Comparison of ENCODE assay signal across 11 mouse cellular contexts in genomic region chr15:25909783-25910494, GRCm38 (mm10).
A peak's percentile ranks its signal among the peaks of the same experiment; 100 is the strongest.
DNase-seq lines count a peak whose midpoint lies in the region; ATAC-seq and TF ChIP-seq lines count a peak whose summit lies in the region.
"Had no signal": no experiment of that assay in that cellular context is flagged by ENCODE, and none has a peak within 500 bp of the region (broad histone marks: within the 10 kb centered on the region; RNA-seq: fewer than 3 reads in every experiment).

No protein-coding gene starts in this region.

- TF ChIP-seq CTCF in hindbrain, postnatal 0 days (IDR thresholded peaks at IDR 0.05; ENCODE audit: low read depth): no peak
- TF ChIP-seq CTCF in bone marrow, adult 2 months (IDR thresholded peaks at IDR 0.05; ENCODE audit: control insufficient read depth, insufficient read depth, low read length): no peak

- ATAC-seq in hindbrain, postnatal 0 days: peak; percentile 84
- no peak for ATAC-seq in hindbrain, embryonic 11.5 days (ENCODE audit: low FRiP score)
- peak; percentile 68 for ATAC-seq in inflammation-experienced regulatory T-cells, adult 6 months

- H3K4me1 ChIP-seq in hindbrain, postnatal 0 days (ENCODE audit: insufficient read depth, low read length): no peaks in the 10 kb centered on the region
- H3K4me1 ChIP-seq in hindbrain, embryonic 11.5 days (replicated peaks; ENCODE audit: control insufficient read depth, insufficient read depth, low read length): no peaks in the 10 kb centered on the region
- peaks cover 8% of the 10 kb centered on the region for H3K4me1 ChIP-seq in bone marrow, adult 2 months (ENCODE audit: control insufficient read depth, insufficient read depth, low read length)

- intact Hi-C loops in left cerebral cortex, postnatal 14 days (cut with DNase I): loop anchor here (5.0 kb wide), 1 partner anchor 68 kb away; the partner anchor contains the start of gene Retreg1
- intact Hi-C loops in left cerebral cortex, postnatal 10 days (cut with DNase I): no loop called here

- no peaks in the 10 kb centered on the region for H3K27me3 ChIP-seq in hindbrain, postnatal 0 days (ENCODE audit: insufficient read depth, low read length)
- no peaks in the 10 kb centered on the region for H3K27me3 ChIP-seq in hindbrain, embryonic 11.5 days (ENCODE audit: control insufficient read depth, insufficient read depth, low read length)

- no peak overlapping the region for H3K4me2 ChIP-seq in hindbrain, postnatal 0 days (ENCODE audit: low read depth, low read length)
- no peak overlapping the region for H3K4me2 ChIP-seq in hindbrain, embryonic 11.5 days (replicated peaks; ENCODE audit: low read depth, low read length)

- WGBS in hindbrain, postnatal 0 days: 56% methylated on average over 11 of the region's 11 CpGs
- WGBS in hindbrain, embryonic 11.5 days: 86% methylated on average over 11 of the region's 11 CpGs
- 9% methylated on average over 11 of the region's 11 CpGs for WGBS in bone marrow, adult 2 months

- H3K36me3 ChIP-seq in hindbrain, postnatal 0 days (ENCODE audit: insufficient read depth, low read length): no peaks in the 10 kb centered on the region
- no peaks in the 10 kb centered on the region for H3K36me3 ChIP-seq in hindbrain, embryonic 11.5 days (ENCODE audit: control insufficient read depth, insufficient read depth, low read length)

- TF ChIP-seq POLR2A in bone marrow, adult 2 months (IDR thresholded peaks at IDR 0.05; ENCODE audit: borderline replicate concordance, control insufficient read depth, low read depth, low read length): no peak

- no peak overlapping the region for H3K9ac ChIP-seq in hindbrain, postnatal 0 days (replicated peaks; ENCODE audit: low read length)
- H3K9ac ChIP-seq in hindbrain, embryonic 11.5 days (ENCODE audit: low read depth, low read length): no peak overlapping the region

- no peaks in the 10 kb centered on the region for H3K9me3 ChIP-seq in hindbrain, postnatal 0 days (ENCODE audit: low read length)
- H3K9me3 ChIP-seq in hindbrain, embryonic 11.5 days (ENCODE audit: control insufficient read depth, low read length): no peaks in the 10 kb centered on the region

- H3K4me3 ChIP-seq in hindbrain, postnatal 0 days (ENCODE audit: low read length): no peak overlapping the region
- no peak overlapping the region for H3K4me3 ChIP-seq in hindbrain, embryonic 11.5 days (ENCODE audit: low read depth, low read length)
- H3K4me3 ChIP-seq in bone marrow, adult 2 months (replicated peaks; ENCODE audit: control insufficient read depth, low read depth, low read length): no peak overlapping the region
- H3K4me3 ChIP-seq: erythroblast, embryonic 14.5 days had no signal

- peak; percentile 63 for DNase-seq in hindbrain, postnatal 0 days (ENCODE audit: low spot score)
- no peak for DNase-seq in hindbrain, embryonic 11.5 days (ENCODE audit: low spot score)
- peak; percentile 76 for DNase-seq in naive thymus-derived CD4-positive, alpha-beta T cell, adult 2 months (ENCODE audit: low read depth)
- no peak for DNase-seq in left cerebral cortex, postnatal 14 days (ENCODE audit: low spot score in 2 of 2)
- DNase-seq in left cerebral cortex, postnatal 10 days (ENCODE audit: extremely low spot score in 1 of 2, low spot score in 2 of 2): no peak
- no peak for DNase-seq in adrenal gland, postnatal 14 days
- DNase-seq: cerebellum, adult 8-10 months; left cerebral cortex, postnatal 4 days had no signal

- 0 out of 2 replicates have a peak overlapping the region, but pooled peaks have one; percentile 27 for H3K27ac ChIP-seq in hindbrain, postnatal 0 days
- no peak overlapping the region for H3K27ac ChIP-seq in hindbrain, embryonic 11.5 days (ENCODE audit: low read depth, low read length)
- H3K27ac ChIP-seq in bone marrow, adult 2 months (ENCODE audit: control insufficient read depth, insufficient read depth, low read depth, low read length, poor library complexity): peak overlapping the region; percentile 77

Comparison
In these comparisons a context has a peak if more than half of its experiments do, and no peak if none do; other contexts are left out.
1. DNase-seq: peak in hindbrain, postnatal 0 days (single experiment) and naive thymus-derived CD4-positive, alpha-beta T cell, adult 2 months (single experiment); none in hindbrain, embryonic 11.5 days (single experiment), left cerebral cortex, postnatal 14 days (0 of 2), left cerebral cortex, postnatal 10 days (0 of 2) and adrenal gland, postnatal 14 days (single experiment).